Mouse (Mus musculus): Measurements from ENCODE around the gene Gzmd. TPM values are rescaled to one million over a fixed set of nuclear protein-coding genes. Genes with fewer than 3 reads are reported as not detected.
"Not testable (repeated sequence)": the region's sequence is repeated elsewhere in the genome, so short reads cannot be mapped to it uniquely, and the experiment has no call there.

The Gzmd gene
- total RNA-seq, 1 experiment, result 0.89 TPM

DNA sequence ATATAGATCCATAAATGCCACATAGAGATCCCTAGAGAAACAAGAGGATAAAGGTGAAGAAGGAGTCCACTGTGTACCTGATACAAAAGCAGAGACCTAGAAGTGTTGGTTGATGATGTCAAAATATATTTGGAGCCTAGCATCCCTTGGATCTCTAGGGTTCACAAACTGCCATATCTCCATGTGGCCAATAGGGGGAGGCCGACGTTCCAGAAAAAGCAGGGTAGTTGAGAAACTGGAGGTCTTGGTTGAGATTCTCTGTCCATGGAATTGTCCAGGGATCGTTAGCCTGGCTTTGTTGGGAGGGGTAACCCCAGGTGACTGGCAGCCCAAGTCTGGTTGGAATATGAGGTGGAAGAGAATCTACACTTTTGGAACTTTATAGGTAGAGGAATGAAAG is 4.1 kb downstream of the Gzmd start:
- H3K4me3 ChIP-seq (ENCODE audit: insufficient read depth in 1 of 2, low read depth in 1 of 2, low read length in 2 of 2, poor library complexity in 1 of 2, severe bottlenecking in 1 of 2), result no peak overlapping the region
- H3K9ac ChIP-seq (ENCODE audit: insufficient read depth, low read depth, low read length, poor library complexity, severe bottlenecking), result no peak overlapping the region
- peak; percentile 13 for DNase-seq (ENCODE audit: low read depth, low spot score)
- TF ChIP-seq HCFC1 (IDR thresholded peaks at IDR 0.05; ENCODE audit: borderline replicate concordance, insufficient read depth, low read length) (no peak), MAFK (IDR thresholded peaks at IDR 0.05; ENCODE audit: insufficient read depth, low read depth, low read length) (no peak), ZC3H11A (IDR thresholded peaks at IDR 0.05; ENCODE audit: borderline replicate concordance, low read depth, low read length) (no peak), CHD2 (IDR thresholded peaks at IDR 0.05; ENCODE audit: low read depth, low read length) (no peak), ZNF384 (IDR thresholded peaks at IDR 0.05; ENCODE audit: low read depth, low read length) (no peak)
- H3K4me1 ChIP-seq (ENCODE audit: control insufficient read depth in 2 of 2, insufficient read depth in 2 of 2, low read length in 2 of 2, poor library complexity in 1 of 2), result no peaks in the 10 kb centered on the region
- H3K27ac ChIP-seq (ENCODE audit: insufficient read depth, low read depth, low read length, poor library complexity, severe bottlenecking), result no peak overlapping the region
- no peaks in the 10 kb centered on the region for H3K9me3 ChIP-seq (ENCODE audit: control insufficient read depth, insufficient read depth, low read depth, low read length)
- in situ Hi-C loops (cut with MboI; ENCODE audit: low sequenced_read_pairs in 2 of 2, unreplicated experiment in 2 of 2), result no loop called here
- no peaks in the 10 kb centered on the region for H3K36me3 ChIP-seq (ENCODE audit: control insufficient read depth, insufficient read depth, low read length, poor library complexity, severe bottlenecking)

DNA sequence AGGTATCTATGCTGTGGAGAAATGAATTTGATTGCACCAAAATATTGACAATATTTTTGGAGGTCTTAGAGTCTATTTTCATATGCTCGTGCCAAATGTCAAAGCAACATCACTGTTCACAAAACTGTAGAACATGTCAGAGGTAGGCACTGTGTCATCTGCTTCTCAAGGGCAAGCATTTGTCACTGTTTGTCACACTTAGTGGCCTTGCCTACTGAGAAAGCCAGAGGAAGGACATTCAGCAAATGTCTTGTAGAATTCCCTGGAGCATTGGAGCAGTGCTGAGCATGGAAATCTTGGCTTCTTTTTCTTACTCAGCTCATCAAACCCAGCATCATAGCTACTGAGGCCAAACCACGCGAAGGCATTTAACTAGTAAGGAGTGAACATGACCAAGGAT is 8.9 kb downstream of the Gzmd start:
- Histone ChIP-seq H3K9me3 (ENCODE audit: control insufficient read depth, insufficient read depth, low read depth, low read length) (no peaks in the 10 kb centered on the region), H3K9ac (ENCODE audit: insufficient read depth, low read depth, low read length, poor library complexity, severe bottlenecking) (no peak overlapping the region), H3K27ac (ENCODE audit: insufficient read depth, low read depth, low read length, poor library complexity, severe bottlenecking) (no peak overlapping the region), H3K4me1 (ENCODE audit: control insufficient read depth in 2 of 2, insufficient read depth in 2 of 2, low read length in 2 of 2, poor library complexity in 1 of 2) (no peaks in the 10 kb centered on the region), H3K36me3 (ENCODE audit: control insufficient read depth, insufficient read depth, low read length, poor library complexity, severe bottlenecking) (no peaks in the 10 kb centered on the region), H3K4me3 (ENCODE audit: insufficient read depth in 1 of 2, low read depth in 1 of 2, low read length in 2 of 2, poor library complexity in 1 of 2, severe bottlenecking in 1 of 2) (no peak overlapping the region)
- TF ChIP-seq MAFK (IDR thresholded peaks at IDR 0.05; ENCODE audit: insufficient read depth, low read depth, low read length), result no peak
- TF ChIP-seq ZNF384 (IDR thresholded peaks at IDR 0.05; ENCODE audit: low read depth, low read length), result no peak
- no peak for TF ChIP-seq HCFC1 (IDR thresholded peaks at IDR 0.05; ENCODE audit: borderline replicate concordance, insufficient read depth, low read length)
- no peak for TF ChIP-seq CHD2 (IDR thresholded peaks at IDR 0.05; ENCODE audit: low read depth, low read length)
- no peak for TF ChIP-seq ZC3H11A (IDR thresholded peaks at IDR 0.05; ENCODE audit: borderline replicate concordance, low read depth, low read length)
- no peak for DNase-seq (ENCODE audit: low read depth, low spot score)
- in situ Hi-C loops (cut with MboI; ENCODE audit: low sequenced_read_pairs in 2 of 2, unreplicated experiment in 2 of 2), result no loop called here

DNA sequence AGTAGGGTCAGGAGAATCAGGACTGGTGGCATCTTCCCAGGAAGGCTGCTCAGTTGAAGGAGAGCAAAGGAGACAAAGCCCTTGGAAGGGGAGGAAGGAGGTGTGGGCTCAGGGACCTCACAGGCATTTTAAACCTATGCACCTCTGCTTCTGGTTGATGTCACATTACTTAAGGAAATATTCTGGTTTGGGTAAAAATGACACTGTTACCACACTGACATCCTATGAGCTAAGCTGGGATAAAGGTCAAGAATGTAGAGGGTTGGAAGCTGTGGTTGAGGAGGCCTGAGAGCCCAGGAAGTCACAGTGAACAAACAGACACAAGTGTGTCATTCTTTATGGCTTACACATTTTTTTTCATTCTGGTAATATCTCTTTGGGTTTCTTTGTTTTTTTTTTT is 11.9 kb downstream of the Gzmd start, which contains the start of gene Gzme:
TSS of gene Gzme (minus strand) at position 101 of the 400 bp plus-strand sequence.
- no peak within 1 kb of the TSS for H3K27ac ChIP-seq (ENCODE audit: insufficient read depth, low read depth, low read length, poor library complexity, severe bottlenecking)
- in situ Hi-C loops (cut with MboI; ENCODE audit: low sequenced_read_pairs in 2 of 2, unreplicated experiment in 2 of 2), result no loop called here
- no peaks in the 10 kb centered on the region for H3K4me1 ChIP-seq (ENCODE audit: control insufficient read depth in 2 of 2, insufficient read depth in 2 of 2, low read length in 2 of 2, poor library complexity in 1 of 2)
- no peaks in the 10 kb centered on the region for H3K9me3 ChIP-seq (ENCODE audit: control insufficient read depth, insufficient read depth, low read depth, low read length)
- DNase-seq (ENCODE audit: low read depth, low spot score), result no peak
- no peak within 1 kb of the TSS for H3K9ac ChIP-seq (ENCODE audit: insufficient read depth, low read depth, low read length, poor library complexity, severe bottlenecking)
- TF ChIP-seq ZNF384 (IDR thresholded peaks at IDR 0.05; ENCODE audit: low read depth, low read length) (no peak), HCFC1 (IDR thresholded peaks at IDR 0.05; ENCODE audit: borderline replicate concordance, insufficient read depth, low read length) (no peak), CHD2 (IDR thresholded peaks at IDR 0.05; ENCODE audit: low read depth, low read length) (no peak), MAFK (IDR thresholded peaks at IDR 0.05; ENCODE audit: insufficient read depth, low read depth, low read length) (no peak), ZC3H11A (IDR thresholded peaks at IDR 0.05; ENCODE audit: borderline replicate concordance, low read depth, low read length) (no peak)
- H3K36me3 ChIP-seq (ENCODE audit: control insufficient read depth, insufficient read depth, low read length, poor library complexity, severe bottlenecking), result no peaks in the 10 kb centered on the region
- H3K4me3 ChIP-seq (ENCODE audit: insufficient read depth in 1 of 2, low read depth in 1 of 2, low read length in 2 of 2, poor library complexity in 1 of 2, severe bottlenecking in 1 of 2), result no peak within 1 kb of the TSS

DNA sequence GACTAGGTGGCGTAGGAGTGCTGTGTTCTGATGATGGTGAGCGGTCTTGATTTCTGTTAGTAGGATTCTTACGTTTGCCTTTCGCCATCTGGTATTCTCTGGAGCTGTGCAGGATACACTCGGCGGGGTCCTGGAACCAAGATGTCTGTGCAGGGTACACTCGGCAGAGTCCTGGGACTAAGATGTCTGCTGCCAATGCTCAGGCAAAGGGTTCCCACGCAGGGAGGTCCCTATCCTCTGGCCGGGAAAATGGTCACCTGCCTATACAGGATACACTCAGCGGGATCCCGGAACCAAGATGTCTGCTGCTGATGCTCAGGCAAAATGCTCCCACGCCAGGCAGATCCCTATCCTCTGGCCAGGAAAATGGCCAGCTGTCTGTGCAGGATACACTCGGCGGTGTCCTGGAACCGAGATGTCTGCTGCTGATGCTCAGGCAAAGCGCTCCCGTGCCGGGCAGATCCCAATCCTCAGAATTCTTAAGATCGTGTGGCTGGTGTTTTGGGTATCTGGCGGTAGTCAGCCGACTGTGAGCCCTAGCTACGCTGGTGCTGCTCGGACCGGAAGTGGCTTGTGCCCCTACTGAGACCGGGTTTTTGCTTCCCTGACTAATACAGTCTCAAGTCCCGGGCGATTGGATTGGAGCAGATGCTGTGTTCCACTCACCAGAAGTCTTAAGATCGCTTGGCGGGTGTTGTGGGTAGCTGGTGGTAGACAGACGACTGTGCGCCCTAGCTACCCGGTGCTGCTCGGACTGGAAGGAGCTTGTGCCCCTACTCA is 16.7 kb downstream of the Gzmd start:
- DNase-seq (ENCODE audit: low read depth, low spot score); H3K27ac ChIP-seq (ENCODE audit: insufficient read depth, low read depth, low read length, poor library complexity, severe bottlenecking); in situ Hi-C loops (cut with MboI; ENCODE audit: low sequenced_read_pairs in 2 of 2, unreplicated experiment in 2 of 2); H3K9me3 ChIP-seq (ENCODE audit: control insufficient read depth, insufficient read depth, low read depth, low read length); H3K4me1 ChIP-seq (ENCODE audit: control insufficient read depth in 2 of 2, insufficient read depth in 2 of 2, low read length in 2 of 2, poor library complexity in 1 of 2); H3K36me3 ChIP-seq (ENCODE audit: control insufficient read depth, insufficient read depth, low read length, poor library complexity, severe bottlenecking): not testable (repeated sequence)
- H3K4me3 ChIP-seq (ENCODE audit: insufficient read depth in 1 of 2, low read depth in 1 of 2, low read length in 2 of 2, poor library complexity in 1 of 2, severe bottlenecking in 1 of 2), result peak overlapping the region; percentile 65 to 82
- H3K9ac ChIP-seq (ENCODE audit: insufficient read depth, low read depth, low read length, poor library complexity, severe bottlenecking), result peak overlapping the region; percentile 64; the same call in 1 of the 2 replicates
- TF ChIP-seq ZNF384 (IDR thresholded peaks at IDR 0.05; ENCODE audit: low read depth, low read length), result 0 out of 2 replicates have a peak, but pooled peaks have one; percentile 29

Data from ES-E14 (cell line).